Mouse (Mus musculus): Measurements from ENCODE around the gene Atg4b. TPM values are rescaled to one million over a fixed set of nuclear protein-coding genes. Genes with fewer than 3 reads are reported as not detected.

Gene Atg4b
- total and polyA plus RNA-seq, 3 experiments, result 27.7 to 36.4 (median 33.6) TPM

DNA sequence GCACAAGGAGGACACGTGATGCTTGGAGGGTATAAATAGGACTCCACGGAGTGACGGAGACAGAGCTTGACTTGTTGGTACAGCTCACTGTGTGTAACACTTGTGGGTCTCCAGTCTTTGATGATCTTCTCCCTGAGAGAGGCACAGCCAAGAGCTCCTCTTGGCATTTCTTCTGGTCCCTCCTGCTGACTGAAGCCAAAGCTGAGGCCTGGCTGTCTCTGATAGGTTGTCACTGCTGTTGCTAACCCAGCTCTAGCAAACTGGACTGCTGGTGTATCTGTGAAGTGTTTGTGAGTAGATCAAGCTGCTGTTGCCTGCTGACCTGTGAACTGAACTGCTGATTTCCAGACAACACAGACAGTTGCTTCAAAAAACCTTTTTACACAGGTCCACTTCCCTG, 18.6 kb downstream of the Atg4b start:
- no peaks in the 10 kb centered on the region for H3K27me3 ChIP-seq (ENCODE audit: control insufficient read depth, insufficient read depth, low read length)
- TF ChIP-seq EP300 (IDR thresholded peaks at IDR 0.05; ENCODE audit: insufficient read depth, low read depth, low read length), result no peak
- no peak for TF ChIP-seq CTCF (IDR thresholded peaks at IDR 0.05)
- no peak for TF ChIP-seq POLR2A (IDR thresholded peaks at IDR 0.05; ENCODE audit: insufficient read depth, low read depth, low read length)
- H3K79me2 ChIP-seq (replicated peaks; ENCODE audit: control insufficient read depth, insufficient read depth, low read length), result peaks cover 2% of the 10 kb centered on the region; the same call in 1 of the 2 replicates
- no peaks in the 10 kb centered on the region for H3K4me1 ChIP-seq (ENCODE audit: control insufficient read depth, insufficient read depth, low read length)
- no peaks in the 10 kb centered on the region for H3K36me3 ChIP-seq (ENCODE audit: control insufficient read depth, insufficient read depth, low read length)
- H3K27ac ChIP-seq, result no peak overlapping the region
- 69% methylated on average over 3 of the region's 3 CpGs for WGBS
- H3K9ac ChIP-seq (ENCODE audit: low read depth, low read length), result no peak overlapping the region
- no peak for DNase-seq
- intact Hi-C loops (cut with DNase I), result no loop called here
- no peak overlapping the region for H3K4me3 ChIP-seq

DNA sequence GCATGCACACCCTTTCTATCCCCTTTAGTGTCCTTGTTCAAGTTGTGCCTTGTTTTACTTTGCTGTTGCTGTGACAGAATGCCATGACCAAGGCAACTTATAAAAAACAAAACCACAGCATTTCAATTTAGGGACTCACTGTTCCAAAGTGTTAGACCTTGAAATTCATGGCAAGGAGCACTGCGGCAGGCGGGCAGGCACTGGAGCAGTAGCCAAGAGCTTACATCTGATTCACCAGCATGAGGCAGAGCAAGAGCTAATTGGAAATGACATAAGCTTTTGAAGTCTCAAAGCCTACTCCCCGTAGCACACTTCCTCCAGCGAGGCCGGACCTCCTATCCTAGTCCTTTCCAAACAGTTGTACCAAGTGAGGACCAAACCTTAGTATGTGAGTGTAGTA, 25.4 kb downstream of the Atg4b start:
- H3K4me1 ChIP-seq (ENCODE audit: control insufficient read depth, insufficient read depth, low read length), result no peaks in the 10 kb centered on the region
- WGBS, result 93% methylated on average over 5 of the region's 5 CpGs
- H3K9ac ChIP-seq (ENCODE audit: low read depth, low read length), result no peak overlapping the region
- no peak overlapping the region for H3K27ac ChIP-seq
- TF ChIP-seq CTCF (IDR thresholded peaks at IDR 0.05), result no peak
- TF ChIP-seq POLR2A (IDR thresholded peaks at IDR 0.05; ENCODE audit: insufficient read depth, low read depth, low read length), result no peak
- TF ChIP-seq EP300 (IDR thresholded peaks at IDR 0.05; ENCODE audit: insufficient read depth, low read depth, low read length), result no peak
- no peaks in the 10 kb centered on the region for H3K27me3 ChIP-seq (ENCODE audit: control insufficient read depth, insufficient read depth, low read length)
- H3K36me3 ChIP-seq (ENCODE audit: control insufficient read depth, insufficient read depth, low read length), result no peaks in the 10 kb centered on the region
- intact Hi-C loops (cut with DNase I), result no loop called here
- no peak for DNase-seq
- H3K79me2 ChIP-seq (replicated peaks; ENCODE audit: control insufficient read depth, insufficient read depth, low read length), result no peaks in the 10 kb centered on the region
- no peak overlapping the region for H3K4me3 ChIP-seq

DNA sequence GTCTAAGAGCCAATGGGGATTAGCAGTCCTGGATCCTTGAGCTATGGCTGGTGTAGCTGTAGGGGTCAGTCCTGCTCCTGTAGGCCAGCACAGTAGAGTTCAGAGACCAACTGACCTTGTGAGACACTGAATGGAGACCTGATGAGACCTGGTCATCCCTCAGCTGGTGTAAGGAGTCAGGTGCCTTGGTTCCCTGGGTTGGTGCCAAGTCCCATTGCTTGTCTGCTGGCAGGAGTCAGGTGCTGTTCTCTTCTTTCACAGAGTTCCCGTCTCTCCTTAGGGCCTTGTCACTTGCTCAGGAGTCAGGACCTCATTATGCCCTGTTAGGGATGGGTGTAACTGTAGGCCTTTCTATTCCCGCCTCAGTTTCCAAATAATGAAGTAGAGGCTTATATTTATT, 35.6 kb downstream of the Atg4b start:
- TF ChIP-seq EP300 (IDR thresholded peaks at IDR 0.05; ENCODE audit: insufficient read depth, low read depth, low read length), result no peak
- Histone ChIP-seq H3K27me3 (ENCODE audit: control insufficient read depth, insufficient read depth, low read length) (no peaks in the 10 kb centered on the region), H3K27ac (no peak overlapping the region), H3K36me3 (ENCODE audit: control insufficient read depth, insufficient read depth, low read length) (peaks cover 2% of the 10 kb centered on the region; the same call in 1 of the 2 replicates), H3K4me3 (no peak overlapping the region), H3K9ac (ENCODE audit: low read depth, low read length) (no peak overlapping the region), H3K79me2 (replicated peaks; ENCODE audit: control insufficient read depth, insufficient read depth, low read length) (no peaks in the 10 kb centered on the region), H3K4me1 (ENCODE audit: control insufficient read depth, insufficient read depth, low read length) (no peaks in the 10 kb centered on the region)
- no peak for DNase-seq
- intact Hi-C loops (cut with DNase I), result no loop called here
- 81% methylated on average over 2 of the region's 2 CpGs for WGBS

DNA sequence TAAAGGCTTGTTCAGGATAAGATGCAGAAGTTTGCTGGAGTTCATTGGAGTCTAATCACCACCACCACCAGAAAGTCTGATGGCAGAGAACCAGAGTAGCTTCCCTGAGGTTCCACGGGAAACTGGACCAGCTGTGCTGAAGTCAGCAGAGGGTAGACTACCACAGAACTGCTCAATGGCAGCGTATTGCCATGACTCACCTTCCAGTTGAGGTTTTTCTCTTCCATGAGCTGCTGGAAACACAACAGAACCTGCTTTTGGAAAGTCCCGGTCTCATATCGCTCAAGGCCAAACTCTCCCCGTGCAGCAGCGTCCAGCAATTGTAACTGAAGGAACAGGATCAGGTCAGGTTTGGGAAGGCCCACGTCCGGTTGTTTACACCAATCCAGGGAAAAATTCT, 43.2 kb downstream of the Atg4b start:
- WGBS, result 89% methylated on average over 8 of the region's 8 CpGs
- Histone ChIP-seq H3K79me2 (replicated peaks; ENCODE audit: control insufficient read depth, insufficient read depth, low read length) (no peaks in the 10 kb centered on the region), H3K27me3 (ENCODE audit: control insufficient read depth, insufficient read depth, low read length) (no peaks in the 10 kb centered on the region), H3K36me3 (ENCODE audit: control insufficient read depth, insufficient read depth, low read length) (peaks cover 2% of the 10 kb centered on the region; the same call in 1 of the 2 replicates), H3K27ac (no peak overlapping the region), H3K4me3 (no peak overlapping the region), H3K4me1 (ENCODE audit: control insufficient read depth, insufficient read depth, low read length) (no peaks in the 10 kb centered on the region), H3K9ac (ENCODE audit: low read depth, low read length) (no peak overlapping the region)
- no peak for TF ChIP-seq POLR2A (IDR thresholded peaks at IDR 0.05; ENCODE audit: insufficient read depth, low read depth, low read length)
- no peak for TF ChIP-seq EP300 (IDR thresholded peaks at IDR 0.05; ENCODE audit: insufficient read depth, low read depth, low read length)
- TF ChIP-seq CTCF (IDR thresholded peaks at IDR 0.05), result no peak
- intact Hi-C loops (cut with DNase I), result no loop called here
- no peak for DNase-seq

DNA sequence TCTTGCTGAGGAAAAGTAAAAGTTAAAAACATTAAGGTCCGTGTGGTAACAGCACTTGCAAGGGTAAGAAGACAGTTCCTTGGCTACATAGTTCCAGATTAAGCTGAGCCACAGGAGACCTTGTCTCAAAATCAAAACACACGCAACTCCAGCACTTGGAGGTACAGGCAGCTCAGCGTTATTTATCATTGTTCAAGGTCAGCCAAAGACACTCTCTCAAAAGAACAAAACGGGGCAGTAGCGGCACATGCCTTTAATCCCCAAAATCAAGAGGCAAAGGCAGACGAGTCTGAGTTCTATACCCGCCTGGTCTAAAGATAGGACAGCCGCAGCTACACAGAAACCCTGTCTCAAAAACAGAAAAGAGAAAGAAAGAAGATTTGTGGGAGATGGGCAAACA, 44.6 kb downstream of the Atg4b start:
- no peak overlapping the region for H3K4me3 ChIP-seq
- H3K36me3 ChIP-seq (ENCODE audit: control insufficient read depth, insufficient read depth, low read length), result peaks cover 2% of the 10 kb centered on the region; the same call in 1 of the 2 replicates
- no peak overlapping the region for H3K27ac ChIP-seq
- no peaks in the 10 kb centered on the region for H3K27me3 ChIP-seq (ENCODE audit: control insufficient read depth, insufficient read depth, low read length)
- no peak overlapping the region for H3K9ac ChIP-seq (ENCODE audit: low read depth, low read length)
- WGBS, result 63% methylated on average over 8 of the region's 8 CpGs
- intact Hi-C loops (cut with DNase I), result no loop called here
- TF ChIP-seq EP300 (IDR thresholded peaks at IDR 0.05; ENCODE audit: insufficient read depth, low read depth, low read length), result no peak
- no peaks in the 10 kb centered on the region for H3K79me2 ChIP-seq (replicated peaks; ENCODE audit: control insufficient read depth, insufficient read depth, low read length)
- no peaks in the 10 kb centered on the region for H3K4me1 ChIP-seq (ENCODE audit: control insufficient read depth, insufficient read depth, low read length)
- DNase-seq, result no peak

DNA sequence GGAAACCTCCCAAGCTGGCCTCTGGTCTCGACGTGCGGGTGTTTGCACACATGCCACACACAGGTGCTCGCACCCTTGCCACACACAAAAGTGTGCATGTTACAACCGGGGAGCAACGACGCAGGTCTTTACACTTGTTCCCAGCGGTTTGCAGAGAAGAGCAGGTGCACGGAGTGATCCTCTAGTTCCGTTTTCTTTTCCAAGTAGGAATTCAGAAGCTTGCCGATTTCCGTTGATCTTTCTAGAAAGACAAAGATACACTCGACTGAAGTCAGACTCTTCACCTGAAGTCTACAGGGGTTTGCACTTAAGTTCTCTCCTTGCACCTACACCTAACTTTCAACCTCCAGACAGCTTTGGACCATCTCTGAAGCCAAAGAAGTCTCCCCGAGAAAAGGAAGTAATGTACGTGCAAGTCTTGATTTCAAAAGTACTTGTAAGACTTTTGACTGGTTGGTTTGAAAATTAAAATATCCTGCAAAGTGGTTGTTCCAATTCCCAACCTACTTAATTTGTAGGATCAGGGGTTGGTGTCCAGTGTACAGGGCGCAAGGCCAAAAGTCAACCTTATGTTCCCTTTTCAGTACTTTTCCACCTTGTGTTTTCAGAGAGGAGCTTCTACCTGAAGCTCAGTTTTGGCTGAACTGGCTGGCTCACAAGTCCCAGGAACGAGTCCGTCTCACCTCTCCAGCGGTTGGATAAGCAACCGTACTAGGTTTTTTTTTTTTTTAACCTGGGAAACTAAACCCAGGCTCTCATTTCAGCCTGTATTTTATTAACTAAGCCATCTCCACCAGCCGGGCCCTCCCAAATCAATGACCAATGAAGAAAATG, 49.6 kb downstream of the Atg4b start:
- Histone ChIP-seq H3K27ac (peak overlapping the region; percentile 61), H3K79me2 (replicated peaks; ENCODE audit: control insufficient read depth, insufficient read depth, low read length) (no peaks in the 10 kb centered on the region), H3K27me3 (ENCODE audit: control insufficient read depth, insufficient read depth, low read length) (no peaks in the 10 kb centered on the region), H3K4me1 (ENCODE audit: control insufficient read depth, insufficient read depth, low read length) (0 out of 2 replicates have a peak, but pooled peaks cover 1% of the 10 kb centered on the region), H3K4me3 (peak overlapping the region; percentile 62), H3K36me3 (ENCODE audit: control insufficient read depth, insufficient read depth, low read length) (no peaks in the 10 kb centered on the region), H3K9ac (ENCODE audit: low read depth, low read length) (no peak overlapping the region; the same call in 1 of the 2 replicates)
- intact Hi-C loops (cut with DNase I), result loop anchor here (5.0 to 10.0 kb wide), 3 partner anchors 134 to 456 kb away; partner anchors contain the start of genes Farp2, Pask and Ppp1r7
- DNase-seq, result no peak
- 71% methylated on average over 21 of the region's 21 CpGs for WGBS
- TF ChIP-seq POLR2A (IDR thresholded peaks at IDR 0.05; ENCODE audit: insufficient read depth, low read depth, low read length) (no peak), CTCF (IDR thresholded peaks at IDR 0.05) (no peak), EP300 (IDR thresholded peaks at IDR 0.05; ENCODE audit: insufficient read depth, low read depth, low read length) (no peak)
